Mouse (Mus musculus) forebrain, postnatal 0 days (tissue): ENCODE data around the gene Acly. TPM values are rescaled to one million over a fixed set of nuclear protein-coding genes. Genes with fewer than 3 reads are reported as not detected.

Source experiments
- ATAC-seq: fragments of 200-750 bp; cut with Nextera tagmentation; 2 replicates; pipeline ENCODE4 v1.8.0; 2017; ENCODE audit warnings: mild to moderate bottlenecking, moderate library complexity
- DNase-seq: peaks from one replicate; pipeline ENCODE4 v3.0.0-alpha.2; 2015
- H3K27ac ChIP-seq: fragments of 300-500 bp; sonication (generic); 2 replicates; pipeline ENCODE4 v1.5.1; 2014; ENCODE audit warnings: low read depth, mild to moderate bottlenecking, antibody characterized with exemption, low read length, moderate library complexity, mixed read lengths
- H3K27me3 ChIP-seq: fragments of 300-500 bp; sonication (generic); 2 replicates; pipeline ENCODE4 v1.6.1; 2014; ENCODE audit warnings: mild to moderate bottlenecking, low read length, mixed read lengths; ENCODE audit not compliant: insufficient read depth
- H3K36me3 ChIP-seq: fragments of 300-500 bp; sonication (generic); 2 replicates; pipeline ENCODE4 v1.6.1; 2014; ENCODE audit warnings: mild to moderate bottlenecking, moderate library complexity; ENCODE audit not compliant: insufficient read depth
- H3K4me1 ChIP-seq: fragments of 300-500 bp; sonication (generic); 2 replicates; pipeline ENCODE4 v1.6.1; 2014; ENCODE audit warnings: antibody characterized with exemption; ENCODE audit not compliant: insufficient read depth
- H3K4me2 ChIP-seq: fragments of 300-500 bp; sonication (generic); 2 replicates; pipeline ENCODE4 v1.6.1; 2014; ENCODE audit warnings: low read depth, mild to moderate bottlenecking, moderate library complexity
- H3K4me3 ChIP-seq: fragments of 300-500 bp; sonication (generic); 2 replicates; pipeline ENCODE4 v1.5.1; 2014; ENCODE audit warnings: low read depth, low read length, mixed read lengths
- H3K9ac ChIP-seq: fragments of 300-500 bp; sonication (generic); 2 replicates; pipeline ENCODE4 v1.6.1; 2014; ENCODE audit warnings: mild to moderate bottlenecking
- H3K9me3 ChIP-seq: fragments of 300-500 bp; sonication (generic); 2 replicates; pipeline ENCODE4 v1.6.1; 2016; ENCODE audit warnings: low read length
- CTCF ChIP-seq: sonication (generic); IDR thresholded peaks from 2 replicates; pipeline ENCODE4 v1.5.1; 2016; ENCODE audit warnings: antibody characterized with exemption, control low read depth, low read depth
- WGBS: fragments of 180-500 bp; shearing (Covaris S2); extraction: QIAGEN DNeasy Blood & Tissue Kit; methylation state at CpG from one replicate; pipeline ENCODE4 v1.1.7; 2014; 5-methylcytosine and 5-hydroxymethylcytosine counted together
- microRNA-seq, 2 experiments: library from miRNA; unstranded; fragments of <30 nt; microRNA quantifications; one replicate each; pipeline ENCODE4; 2016
- polyA plus RNA-seq: library from polyadenylated mRNA; unstranded; fragments of >200 nt; fragmentation: Nextera tagmentation; extraction: Ambion mirVana; gene quantifications from 2 replicates; pipeline ENCODE4 v1.2.1, GENCODE M21; 2015
- total RNA-seq: library from RNA; depleted of rRNA; stranded (reverse); fragments of >200 nt; gene quantifications from 2 replicates; pipeline ENCODE4 v1.2.3, GENCODE M21; 2014; rRNA removed

The Acly gene
- total and polyA plus RNA-seq, 2 experiments from 2014 or later, result 109 to 203 TPM

DNA sequence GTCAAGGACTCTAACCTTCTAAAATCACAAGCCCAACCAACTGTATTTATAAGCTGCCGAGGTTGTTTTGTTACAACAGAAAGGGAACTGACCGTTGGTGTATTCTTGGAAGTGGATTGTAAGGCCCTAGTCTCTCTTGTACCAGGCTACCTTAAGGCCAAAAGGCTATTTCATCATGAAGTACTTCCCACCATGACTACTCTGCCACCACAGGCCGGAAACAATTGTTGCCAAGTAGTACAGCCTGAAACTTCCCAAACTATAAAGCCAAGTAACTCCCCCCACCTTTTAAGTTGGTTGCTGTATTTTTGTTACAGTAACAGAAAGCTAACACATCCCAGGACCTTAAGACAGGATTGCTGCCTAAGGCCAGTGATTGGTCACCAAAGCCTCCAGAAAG lies 101.0 kb downstream of the Acly start:
- H3K4me1 ChIP-seq, result no peaks in the 10 kb centered on the region
- no peaks in the 10 kb centered on the region for H3K27me3 ChIP-seq
- ATAC-seq, result no peak
- H3K4me3 ChIP-seq, result no peak overlapping the region
- TF ChIP-seq CTCF, result no peak
- H3K27ac ChIP-seq, result no peak overlapping the region
- H3K4me2 ChIP-seq, result no peak overlapping the region
- no peak for DNase-seq
- no peaks in the 10 kb centered on the region for H3K9me3 ChIP-seq
- 85% methylated on average over 3 of the region's 3 CpGs for WGBS
- H3K9ac ChIP-seq, result no peak overlapping the region
- peaks cover 15% of the 10 kb centered on the region; the same call in 1 of the 2 replicates for H3K36me3 ChIP-seq

Small RNAs within 50 kb of the gene (microRNA-seq; reads per million reads assigned to microRNA genes)
- gene Gm27374, result 0 reads per million in 2 experiments
- gene Mir7116, result 0 to 0.98 reads per million in 2 experiments

Other genes with a start within 250 kb of the Acly start
- gene Eif1, start 208.1 kb downstream of the Acly start, total RNA-seq, result 105 and 115 TPM in 2 replicates
- 1,342 and 1,370 TPM in 2 replicates for gene Eif1, start 208.1 kb downstream of the Acly start, polyA plus RNA-seq
- gene Gast, start 193.6 kb downstream of the Acly start, total RNA-seq, result not detected in 2 replicates
- gene Gast, start 193.6 kb downstream of the Acly start, polyA plus RNA-seq, result 0.48 and 0.51 TPM in 2 replicates
- 274 and 518 TPM in 2 replicates for gene Hap1, start 171.9 kb downstream of the Acly start, total RNA-seq
- 131 and 237 TPM in 2 replicates for gene Hap1, start 171.9 kb downstream of the Acly start, polyA plus RNA-seq
- 76.6 and 106 TPM in 2 replicates for gene Jup, start 130.2 kb downstream of the Acly start, total RNA-seq
- gene Jup, start 130.2 kb downstream of the Acly start, polyA plus RNA-seq, result 59.4 and 67.0 TPM in 2 replicates
- 16.8 and 27.1 TPM in 2 replicates for gene P3h4, start 113.2 kb downstream of the Acly start, total RNA-seq
- gene P3h4, start 113.2 kb downstream of the Acly start, polyA plus RNA-seq, result 17.9 and 19.8 TPM in 2 replicates
- 18.1 and 34.6 TPM in 2 replicates for gene Fkbp10, start 112.3 kb downstream of the Acly start, total RNA-seq
- 23.3 and 23.4 TPM in 2 replicates for gene Fkbp10, start 112.3 kb downstream of the Acly start, polyA plus RNA-seq
- gene Nt5c3b, start 86.2 kb downstream of the Acly start, total RNA-seq, result 63.0 and 80.5 TPM in 2 replicates
- 113 and 118 TPM in 2 replicates for gene Nt5c3b, start 86.2 kb downstream of the Acly start, polyA plus RNA-seq
- 0.29 and 0.46 TPM in 2 replicates for gene Klhl10, start 86.1 kb downstream of the Acly start, total RNA-seq
- gene Klhl10, start 86.1 kb downstream of the Acly start, polyA plus RNA-seq, result 0.53 and 0.65 TPM in 2 replicates
- gene Klhl11, start 55.3 kb downstream of the Acly start, total RNA-seq, result 60.1 and 73.9 TPM in 2 replicates
- 7.8 and 9.6 TPM in 2 replicates for gene Klhl11, start 55.3 kb downstream of the Acly start, polyA plus RNA-seq
- 1.2 and 2.2 TPM in 2 replicates for gene Ttc25, start 17.6 kb upstream of the Acly start, total RNA-seq
- gene Ttc25, start 17.6 kb upstream of the Acly start, polyA plus RNA-seq, result 1.1 and 1.8 TPM in 2 replicates
- gene Cnp, start 46.9 kb upstream of the Acly start, total RNA-seq, result 37.3 and 41.5 TPM in 2 replicates
- 44.8 and 56.2 TPM in 2 replicates for gene Cnp, start 46.9 kb upstream of the Acly start, polyA plus RNA-seq
- 83.0 and 100 TPM in 2 replicates for gene Nkiras2, start 91.2 kb upstream of the Acly start, total RNA-seq
- gene Nkiras2, start 91.2 kb upstream of the Acly start, polyA plus RNA-seq, result 81.1 and 81.4 TPM in 2 replicates
- gene Dnajc7, start 92.2 kb upstream of the Acly start, total RNA-seq, result 104 and 111 TPM in 2 replicates
- 232 and 248 TPM in 2 replicates for gene Dnajc7, start 92.2 kb upstream of the Acly start, polyA plus RNA-seq
- gene Zfp385c, start 164.5 kb upstream of the Acly start, total RNA-seq, result 1.7 and 2.0 TPM in 2 replicates
- 0.40 and 1.0 TPM in 2 replicates for gene Zfp385c, start 164.5 kb upstream of the Acly start, polyA plus RNA-seq
- gene Dhx58, start 176.3 kb upstream of the Acly start, total RNA-seq, result 0.69 and 2.3 TPM in 2 replicates
- gene Dhx58, start 176.3 kb upstream of the Acly start, polyA plus RNA-seq, result 1.0 and 1.5 TPM in 2 replicates
- gene Kat2a, start 184.5 kb upstream of the Acly start, total RNA-seq, result 41.9 and 42.8 TPM in 2 replicates
- 59.9 and 67.0 TPM in 2 replicates for gene Kat2a, start 184.5 kb upstream of the Acly start, polyA plus RNA-seq
- gene Hspb9, start 185.8 kb upstream of the Acly start, total RNA-seq, result not detected in 2 replicates
- 0.21 and 0.22 TPM in 2 replicates for gene Hspb9, start 185.8 kb upstream of the Acly start, polyA plus RNA-seq
- 208 and 211 TPM in 2 replicates for gene Rab5c, start 210.2 kb upstream of the Acly start, total RNA-seq
- gene Rab5c, start 210.2 kb upstream of the Acly start, polyA plus RNA-seq, result 34.9 and 37.8 TPM in 2 replicates
- gene Kcnh4, start 231.9 kb upstream of the Acly start, total RNA-seq, result 7.2 and 12.3 TPM in 2 replicates
- gene Kcnh4, start 231.9 kb upstream of the Acly start, polyA plus RNA-seq, result 3.2 and 4.4 TPM in 2 replicates
- 1.8 and 7.1 TPM in 2 replicates for gene Hcrt, start 234.9 kb upstream of the Acly start, total RNA-seq
- gene Hcrt, start 234.9 kb upstream of the Acly start, polyA plus RNA-seq, result 2.6 and 8.0 TPM in 2 replicates
- 6.1 and 7.3 TPM in 2 replicates for gene Ghdc, start 243.0 kb upstream of the Acly start, total RNA-seq
- 1.8 and 4.4 TPM in 2 replicates for gene Ghdc, start 243.0 kb upstream of the Acly start, polyA plus RNA-seq